Mouse (Mus musculus): ENCODE results near the gene Gm2696.
"Not testable (repeated sequence)": the region's sequence is repeated elsewhere in the genome, so short reads cannot be mapped to it uniquely, and the experiment has no call there.

GRCm38 (mm10) chr10:77771225-77771624, 43.3 kb upstream of the Gm2696 start, which contains the start of gene Gm3238:
- TF ChIP-seq POLR2A, CTCF (IDR thresholded peaks at IDR 0.05; ENCODE audit: extremely low read depth, insufficient read depth, low read length): not testable (repeated sequence)
